Mouse (Mus musculus) left cerebral cortex, postnatal 36 days (tissue): ENCODE data around the gene Xpc. TPM values are rescaled to one million over a fixed set of nuclear protein-coding genes. Genes with fewer than 3 reads are reported as not detected.

Source experiments
- DNase-seq, 2 experiments: peaks; one replicate each; pipeline ENCODE4 v3.0.0; 2021 to 2022; ENCODE audit warnings: low spot score in 2 of 2, mixed read lengths in 1 of 2
- intact Hi-C: fragments of 180-260 bp; cut with DNase I; formaldehyde crosslinking; loops from one replicate; pipeline ENCODE4 v1.15.1; 2025
- total RNA-seq, 2 experiments: library from RNA; stranded (reverse); gene quantifications; 2 replicates each; pipeline ENCODE4 v1.2.3; 2021

Xpc gene
- total RNA-seq, 2 experiments from 2014 or later: 13.2 to 14.9 TPM

- DNase-seq: no peak
- intact Hi-C loops: loop anchor here (5.0 to 10.0 kb wide), 2 partner anchors 214 to 317 kb away; no protein-coding TSS in a partner anchor
Observed at GRCm38 (mm10) chr6:91528265-91528664, 12.6 kb upstream of the Xpc start.

GRCm38 (mm10) chr6:91527227-91527860 is 11.7 kb upstream of the Xpc start:
- no peak for DNase-seq
- intact Hi-C loops: loop anchor here (5.0 to 10.0 kb wide), 2 partner anchors 215 to 317 kb away; no protein-coding TSS in a partner anchor

GRCm38 (mm10) chr6:91525544-91525943 is 9.9 kb upstream of the Xpc start:
- intact Hi-C loops: loop anchor here (5.0 to 10.0 kb wide), 2 partner anchors 217 to 319 kb away; no protein-coding TSS in a partner anchor
- no peak for DNase-seq

- no peak for DNase-seq
- intact Hi-C loops: loop anchor here (10.0 kb wide), 1 partner anchor 322 kb away; no protein-coding TSS in a partner anchor
Observed at GRCm38 (mm10) chr6:91522816-91523215, 7.1 kb upstream of the Xpc start.

- intact Hi-C loops: loop anchor here (5.0 kb wide), 2 partner anchors 46 to 169 kb away; partner anchors contain the start of genes Chchd4 and Tmem43
- peak; percentile 47 to 50 for DNase-seq
Observed at GRCm38 (mm10) chr6:91518454-91519020, 2.8 kb upstream of the Xpc start.

GRCm38 (mm10) chr6:91514737-91515362 is 838 bp downstream of the Xpc start:
- DNase-seq: no peak
- intact Hi-C loops: loop anchor here (5.0 kb wide), 2 partner anchors 43 to 172 kb away; partner anchors contain the start of genes Chchd4 and Tmem43

- intact Hi-C loops: no loop called here
- no peak for DNase-seq
Observed at GRCm38 (mm10) chr6:91514135-91514534, 1.6 kb downstream of the Xpc start.

- no peak for DNase-seq
- intact Hi-C loops: no loop called here
Observed at GRCm38 (mm10) chr6:91510211-91510610, 5.5 kb downstream of the Xpc start.

GRCm38 (mm10) chr6:91509326-91509725 is 6.4 kb downstream of the Xpc start:
- intact Hi-C loops: no loop called here

GRCm38 (mm10) chr6:91508041-91508440 is 7.6 kb downstream of the Xpc start:
- intact Hi-C loops: no loop called here
- no peak for DNase-seq

More at GRCm38 (mm10) chr6:91509326-91509725, 6.4 kb downstream of the Xpc start:
- peak; percentile 42 to 47 for DNase-seq

GRCm38 (mm10) chr6:91506036-91506435 is 9.7 kb downstream of the Xpc start:
- DNase-seq: no peak
- intact Hi-C loops: no loop called here

- DNase-seq: no peak
- intact Hi-C loops: no loop called here
Observed at GRCm38 (mm10) chr6:91503302-91503701, 12.4 kb downstream of the Xpc start.

GRCm38 (mm10) chr6:91494526-91494925 is 21.2 kb downstream of the Xpc start:
- intact Hi-C loops: no loop called here
- no peak for DNase-seq

- DNase-seq: no peak
- intact Hi-C loops: no loop called here
Observed at GRCm38 (mm10) chr6:91493053-91493452, 22.6 kb downstream of the Xpc start.

- intact Hi-C loops: no loop called here
- DNase-seq: no peak
Observed at GRCm38 (mm10) chr6:91491004-91491403, 24.7 kb downstream of the Xpc start.

GRCm38 (mm10) chr6:91489872-91490271 is 25.8 kb downstream of the Xpc start:
- intact Hi-C loops: no loop called here
- DNase-seq: peak; percentile 59 to 69

- intact Hi-C loops: no loop called here
- DNase-seq: peak; percentile 45 to 48
Observed at GRCm38 (mm10) chr6:91488496-91489212, 27.0 kb downstream of the Xpc start.

- intact Hi-C loops: no loop called here
- DNase-seq: no peak
Observed at GRCm38 (mm10) chr6:91486736-91487453, 28.8 kb downstream of the Xpc start.

- intact Hi-C loops: no loop called here
- no peak for DNase-seq
Observed at GRCm38 (mm10) chr6:91483371-91483770, 32.3 kb downstream of the Xpc start.
